Mouse (Mus musculus) heart, adult 2 months (tissue): ENCODE measurements at regions not wholly inside any gene's neighbourhood (a gene's known extent, or its start where the extent isn't known, plus 50 kb on each side); places are given as distances from the start of the nearest gene placed in this dataset.

Source experiments
- DNase-seq, 2 experiments: peaks; one replicate each; pipeline ENCODE4 v3.0.0; 2021
- H3K27ac ChIP-seq: fragments of 200-600 bp; 2 replicates; pipeline ENCODE4 v1.8.1; 2022
- H3K27me3 ChIP-seq: fragments of 200-500 bp; 2 replicates; pipeline ENCODE4 v1.6.1; 2012; ENCODE audit warnings: mild to moderate bottlenecking, low read length, inconsistent platforms, mixed read lengths; ENCODE audit not compliant: control insufficient read depth, insufficient read depth
- H3K36me3 ChIP-seq: fragments of 200-500 bp; 2 replicates; pipeline ENCODE4 v1.6.1; 2012; ENCODE audit warnings: low read length, inconsistent platforms; ENCODE audit not compliant: control insufficient read depth, insufficient read depth
- H3K4me1 ChIP-seq: fragments of 200-500 bp; 2 replicates; pipeline ENCODE4 v1.6.1; 2011; ENCODE audit warnings: low read length; ENCODE audit not compliant: control insufficient read depth, insufficient read depth
- H3K4me3 ChIP-seq: fragments of 200-600 bp; 2 replicates; pipeline ENCODE4 v1.8.1; 2022
- H3K79me2 ChIP-seq: fragments of 200-500 bp; replicated peaks from 2 replicates; pipeline ENCODE4 v1.6.1; 2012; ENCODE audit warnings: mild to moderate bottlenecking, inconsistent platforms, low read length, moderate library complexity, mixed read lengths; ENCODE audit not compliant: control insufficient read depth, insufficient read depth
- H3K9ac ChIP-seq: fragments of 200-500 bp; 2 replicates; pipeline ENCODE4 v1.6.1; 2012; ENCODE audit warnings: low read depth, mild to moderate bottlenecking, control low read depth, inconsistent platforms, low read length, mixed read lengths
- CTCF ChIP-seq: fragments of 200-600 bp; IDR thresholded peaks from 2 replicates; pipeline ENCODE4 v1.8.1; 2022; ENCODE audit warnings: antibody characterized with exemption, mild to moderate bottlenecking, moderate library complexity
- EP300 ChIP-seq: fragments of 200-500 bp; IDR thresholded peaks from 2 replicates; pipeline ENCODE4 v1.6.1; 2011; ENCODE audit warnings: low read depth, low read length, control low read depth; ENCODE audit not compliant: insufficient read depth
- POLR2A ChIP-seq: fragments of 200-500 bp; IDR thresholded peaks from 2 replicates; pipeline ENCODE4 v1.6.1; 2011; ENCODE audit warnings: mild to moderate bottlenecking, low read depth, low read length, control low read depth; ENCODE audit not compliant: insufficient read depth
- WGBS: fragments of 180-500 bp; shearing (Covaris S2); methylation state at CpG from one replicate; pipeline ENCODE4 v1.1.7; 2018; 5-methylcytosine and 5-hydroxymethylcytosine counted together
- intact Hi-C: fragments of 180-260 bp; cut with DNase I; formaldehyde crosslinking; loops from one replicate; pipeline ENCODE4 v1.15.1; 2025

DNA sequence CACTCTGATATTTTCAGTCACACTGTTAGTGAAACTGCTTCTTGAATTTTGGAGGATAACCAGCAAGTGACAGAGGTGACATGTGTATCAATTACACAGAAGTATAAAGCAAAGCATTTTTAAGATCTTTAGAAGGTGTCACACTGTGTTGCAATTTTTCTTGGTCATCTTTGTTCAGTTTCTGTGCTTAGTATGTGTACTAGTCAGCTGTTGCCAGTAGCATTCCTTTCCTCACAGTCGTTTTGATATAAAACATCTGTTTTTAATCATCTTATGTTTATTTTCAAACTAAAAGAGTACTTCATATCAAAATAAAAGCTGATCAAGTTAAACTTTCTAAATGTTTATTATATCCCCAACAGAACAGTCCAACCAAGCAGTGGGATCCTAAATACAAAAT lies 316.0 kb upstream of the Fign start:
- H3K79me2 ChIP-seq: no peaks in the 10 kb centered on the region
- H3K36me3 ChIP-seq: no peaks in the 10 kb centered on the region
- WGBS: 42% methylated on average over 1 of the region's 1 CpGs
- no peaks in the 10 kb centered on the region for H3K27me3 ChIP-seq
- H3K4me1 ChIP-seq: no peaks in the 10 kb centered on the region
- no peak overlapping the region for H3K27ac ChIP-seq
- no peak for DNase-seq
- no peak overlapping the region for H3K4me3 ChIP-seq
- intact Hi-C loops: no loop called here
- H3K9ac ChIP-seq: no peak overlapping the region
- TF ChIP-seq CTCF: no peak
- TF ChIP-seq POLR2A: no peak
- TF ChIP-seq EP300: no peak

GRCm38 (mm10) chr2:64413263-64413662 lies 315.4 kb upstream of the Fign start:
- DNase-seq: no peak
- Histone ChIP-seq H3K27me3 (no peaks in the 10 kb centered on the region), H3K79me2 (no peaks in the 10 kb centered on the region), H3K36me3 (no peaks in the 10 kb centered on the region), H3K4me3 (no peak overlapping the region), H3K9ac (no peak overlapping the region), H3K27ac (no peak overlapping the region), H3K4me1 (no peaks in the 10 kb centered on the region)
- TF ChIP-seq EP300 (no peak), POLR2A (no peak), CTCF (no peak)
- intact Hi-C loops: no loop called here

DNA sequence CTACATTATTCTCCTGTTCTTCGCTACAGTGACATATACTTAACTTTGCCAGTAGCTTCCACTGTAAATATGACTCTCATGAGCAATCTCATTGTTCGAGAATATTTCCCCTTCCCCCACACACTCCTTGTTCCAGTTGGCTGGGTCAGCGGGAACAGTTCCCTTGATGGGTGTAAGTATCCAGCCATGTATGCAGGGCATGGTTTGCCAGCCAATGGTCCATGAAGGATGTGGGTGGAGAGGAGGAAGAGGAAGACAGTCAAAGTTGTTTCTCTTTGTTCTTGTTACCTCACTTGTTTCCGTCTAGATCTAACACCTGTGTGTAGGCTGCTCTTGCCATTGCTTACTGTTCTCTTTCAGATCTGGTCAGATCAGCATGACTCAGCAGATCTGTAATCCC lies 298.1 kb upstream of the Fign start:
- TF ChIP-seq POLR2A (no peak), EP300 (no peak)
- H3K36me3 ChIP-seq: no peaks in the 10 kb centered on the region
- H3K4me3 ChIP-seq: no peak overlapping the region
- no peak overlapping the region for H3K27ac ChIP-seq
- no peaks in the 10 kb centered on the region; the same call in 1 of the 2 replicates for H3K27me3 ChIP-seq
- DNase-seq: no peak
- H3K9ac ChIP-seq: no peak overlapping the region
- 79% methylated on average over 4 of the region's 4 CpGs for WGBS
- intact Hi-C loops: no loop called here
- no peaks in the 10 kb centered on the region for H3K4me1 ChIP-seq
- no peaks in the 10 kb centered on the region for H3K79me2 ChIP-seq

GRCm38 (mm10) chr2:64394619-64395294 lies 296.9 kb upstream of the Fign start:
- no peak overlapping the region for H3K27ac ChIP-seq
- WGBS: 67% methylated on average over 11 of the region's 11 CpGs

GRCm38 (mm10) chr2:64394199-64394598 lies 296.4 kb upstream of the Fign start:
- Histone ChIP-seq H3K36me3 (no peaks in the 10 kb centered on the region), H3K9ac (no peak overlapping the region), H3K79me2 (no peaks in the 10 kb centered on the region), H3K4me3 (no peak overlapping the region), H3K27ac (no peak overlapping the region), H3K27me3 (no peaks in the 10 kb centered on the region; the same call in 1 of the 2 replicates), H3K4me1 (no peaks in the 10 kb centered on the region)
- no peak for DNase-seq
- WGBS: 72% methylated on average over 8 of the region's 8 CpGs
- intact Hi-C loops: no loop called here
- TF ChIP-seq CTCF (no peak), POLR2A (no peak)

More at GRCm38 (mm10) chr2:64394619-64395294, 296.9 kb upstream of the Fign start:
- H3K9ac ChIP-seq: no peak overlapping the region
- intact Hi-C loops: no loop called here
- no peaks in the 10 kb centered on the region for H3K4me1 ChIP-seq
- H3K27me3 ChIP-seq: no peaks in the 10 kb centered on the region; the same call in 1 of the 2 replicates
- no peaks in the 10 kb centered on the region for H3K36me3 ChIP-seq
- DNase-seq: no peak
- no peaks in the 10 kb centered on the region for H3K79me2 ChIP-seq
- no peak overlapping the region for H3K4me3 ChIP-seq
- no peak for TF ChIP-seq POLR2A
- no peak for TF ChIP-seq EP300
- TF ChIP-seq CTCF: no peak

- no peaks in the 10 kb centered on the region for H3K27me3 ChIP-seq
- 56% methylated on average over 2 of the region's 2 CpGs for WGBS
Measured at GRCm38 (mm10) chr2:64369791-64370190, 272.0 kb upstream of the Fign start.

More at GRCm38 (mm10) chr2:64369791-64370190, 272.0 kb upstream of the Fign start:
- H3K4me1 ChIP-seq: no peaks in the 10 kb centered on the region
- H3K4me3 ChIP-seq: no peak overlapping the region
- no peak for DNase-seq
- no peak overlapping the region for H3K9ac ChIP-seq
- intact Hi-C loops: no loop called here
- no peaks in the 10 kb centered on the region for H3K36me3 ChIP-seq
- TF ChIP-seq CTCF: no peak
- TF ChIP-seq POLR2A: no peak
- no peak for TF ChIP-seq EP300
- no peak overlapping the region for H3K27ac ChIP-seq
- no peaks in the 10 kb centered on the region for H3K79me2 ChIP-seq
